Mouse (Mus musculus) stomach, embryonic 15.5 days (tissue): Measurements from ENCODE around the gene Hist1h1t. TPM values are rescaled to one million over a fixed set of nuclear protein-coding genes. Genes with fewer than 3 reads are reported as not detected.
A peak's percentile ranks its signal among the peaks of the same experiment; 100 is the strongest.
"Not testable (repeated sequence)": the region's sequence is repeated elsewhere in the genome, so short reads cannot be mapped to it uniquely, and the experiment has no call there.

ENCODE experiments used
- ATAC-seq: fragments of 200-750 bp; cut with Nextera tagmentation; 2 replicates; pipeline ENCODE4 v1.8.0; 2017; ENCODE audit warnings: low read depth, moderate number of reproducible peaks, moderate TSS enrichment; ENCODE audit not compliant: insufficient read depth, low FRiP score
- H3K27ac ChIP-seq: fragments of 300-500 bp; sonication (generic); 2 replicates; pipeline ENCODE4 v1.5.1; 2015; ENCODE audit warnings: mild to moderate bottlenecking, inconsistent platforms
- H3K27me3 ChIP-seq: fragments of 300-500 bp; sonication (generic); replicated peaks from 2 replicates; pipeline ENCODE4 v1.6.1; 2015; ENCODE audit warnings: inconsistent platforms
- H3K36me3 ChIP-seq: fragments of 300-500 bp; sonication (generic); 2 replicates; pipeline ENCODE4 v1.6.1; 2015; ENCODE audit warnings: inconsistent platforms
- H3K4me1 ChIP-seq: fragments of 300-500 bp; sonication (generic); 2 replicates; pipeline ENCODE4 v1.6.1; 2015; ENCODE audit warnings: inconsistent platforms
- H3K4me2 ChIP-seq: fragments of 300-500 bp; sonication (generic); 2 replicates; pipeline ENCODE4 v1.6.1; 2015; ENCODE audit warnings: mild to moderate bottlenecking, inconsistent platforms
- H3K4me3 ChIP-seq: fragments of 300-500 bp; sonication (generic); replicated peaks from 2 replicates; pipeline ENCODE4 v1.5.1; 2015; ENCODE audit warnings: inconsistent platforms
- H3K9ac ChIP-seq: fragments of 300-500 bp; sonication (generic); 2 replicates; pipeline ENCODE4 v1.6.1; 2015; ENCODE audit warnings: inconsistent platforms
- H3K9me3 ChIP-seq: fragments of 300-500 bp; sonication (generic); 2 replicates; pipeline ENCODE4 v1.6.1; 2016; ENCODE audit warnings: inconsistent platforms
- WGBS: fragments of 180-500 bp; shearing (Covaris S2); methylation state at CpG from one replicate; pipeline ENCODE4 v1.1.7; 2015; 5-methylcytosine and 5-hydroxymethylcytosine counted together
- polyA plus RNA-seq: library from polyadenylated mRNA; unstranded; fragments of >200 nt; fragmentation: Nextera tagmentation; extraction: Ambion mirVana; gene quantifications from 2 replicates; pipeline ENCODE4 v1.2.1, GENCODE M21; 2015

The Hist1h1t gene
- polyA plus RNA-seq, 1 experiment from 2014 or later = 0.19 TPM

- Histone ChIP-seq H3K9me3 (no peaks in the 10 kb centered on the region), H3K36me3 (no peaks in the 10 kb centered on the region), H3K27ac (no peak overlapping the region), H3K9ac (no peak overlapping the region), H3K27me3 (no peaks in the 10 kb centered on the region), H3K4me1 (peaks cover 4% of the 10 kb centered on the region; the same call in 1 of the 2 replicates), H3K4me2 (no peak overlapping the region), H3K4me3 (no peak overlapping the region)
- WGBS = 73% methylated on average over 4 of the region's 4 CpGs
- no peak for ATAC-seq
Observed at GRCm38 (mm10) chr13:23702220-23702619, 6.6 kb downstream of the Hist1h1t start.

GRCm38 (mm10) chr13:23702801-23703200 is 7.2 kb downstream of the Hist1h1t start:
- not testable (repeated sequence) for ATAC-seq, H3K4me1 ChIP-seq, H3K27me3 ChIP-seq, H3K9ac ChIP-seq, H3K9me3 ChIP-seq, H3K4me3 ChIP-seq, H3K4me2 ChIP-seq, H3K27ac ChIP-seq, H3K36me3 ChIP-seq
- WGBS = 75% methylated on average over 2 of the region's 2 CpGs

GRCm38 (mm10) chr13:23705751-23706356 is 10.2 kb downstream of the Hist1h1t start:
- Histone ChIP-seq H3K9ac (no peak overlapping the region), H3K27ac (no peak overlapping the region), H3K4me3 (no peak overlapping the region), H3K4me1 (peaks cover 3% of the 10 kb centered on the region; the same call in 1 of the 2 replicates), H3K27me3 (no peaks in the 10 kb centered on the region), H3K36me3 (no peaks in the 10 kb centered on the region), H3K9me3 (no peaks in the 10 kb centered on the region), H3K4me2 (no peak overlapping the region)
- ATAC-seq = no peak
- 86% methylated on average over 7 of the region's 7 CpGs for WGBS

- ATAC-seq = no peak
- no peak overlapping the region for H3K4me3 ChIP-seq
- no peaks in the 10 kb centered on the region for H3K27me3 ChIP-seq
- H3K27ac ChIP-seq = no peak overlapping the region
- H3K4me2 ChIP-seq = no peak overlapping the region
- H3K36me3 ChIP-seq = no peaks in the 10 kb centered on the region
- H3K9ac ChIP-seq = no peak overlapping the region
- no peaks in the 10 kb centered on the region for H3K4me1 ChIP-seq
- 90% methylated on average over 12 of the region's 12 CpGs for WGBS
- H3K9me3 ChIP-seq = no peaks in the 10 kb centered on the region
Observed at GRCm38 (mm10) chr13:23706771-23707170, 11.2 kb downstream of the Hist1h1t start.

GRCm38 (mm10) chr13:23708041-23708440 is 12.4 kb downstream of the Hist1h1t start:
- no peak overlapping the region for H3K4me2 ChIP-seq
- no peak overlapping the region for H3K27ac ChIP-seq
- ATAC-seq = no peak
- H3K9ac ChIP-seq = no peak overlapping the region
- H3K4me1 ChIP-seq = no peaks in the 10 kb centered on the region
- no peaks in the 10 kb centered on the region for H3K9me3 ChIP-seq
- H3K36me3 ChIP-seq = no peaks in the 10 kb centered on the region
- no peaks in the 10 kb centered on the region for H3K27me3 ChIP-seq
- 84% methylated on average over 4 of the region's 4 CpGs for WGBS
- H3K4me3 ChIP-seq = no peak overlapping the region

- Histone ChIP-seq H3K9me3 (no peaks in the 10 kb centered on the region), H3K4me1 (no peaks in the 10 kb centered on the region), H3K9ac (no peak overlapping the region), H3K4me3 (no peak overlapping the region), H3K27ac (no peak overlapping the region), H3K27me3 (no peaks in the 10 kb centered on the region), H3K36me3 (no peaks in the 10 kb centered on the region), H3K4me2 (no peak overlapping the region)
- no peak for ATAC-seq
- 64% methylated on average over 4 of the region's 4 CpGs for whole genome bisulfite sequencing
Observed at GRCm38 (mm10) chr13:23708654-23709053, 13.0 kb downstream of the Hist1h1t start.

GRCm38 (mm10) chr13:23709714-23710373 is 14.2 kb downstream of the Hist1h1t start:
- H3K27ac ChIP-seq = no peak overlapping the region
- H3K27me3 ChIP-seq = no peaks in the 10 kb centered on the region
- H3K4me3 ChIP-seq = peak overlapping the region; percentile 45
- no peaks in the 10 kb centered on the region for H3K4me1 ChIP-seq
- H3K9ac ChIP-seq = peak overlapping the region; percentile 16; the same call in 1 of the 2 replicates
- no peaks in the 10 kb centered on the region for H3K9me3 ChIP-seq
- no peak for ATAC-seq
- WGBS = 26% methylated on average over 15 of the region's 15 CpGs
- no peaks in the 10 kb centered on the region for H3K36me3 ChIP-seq
- peak overlapping the region; percentile 66 for H3K4me2 ChIP-seq

- 0 out of 2 replicates have a peak within 1 kb of the TSS, but pooled peaks have one; percentile 1 for H3K27ac ChIP-seq
- ATAC-seq = no peak; the same call in 1 of the 2 replicates
- peak within 1 kb of the TSS; percentile 45 for H3K4me3 ChIP-seq
- no peaks in the 10 kb centered on the region for H3K9me3 ChIP-seq
- peak within 1 kb of the TSS; percentile 66 for H3K4me2 ChIP-seq
- H3K4me1 ChIP-seq = no peaks in the 10 kb centered on the region
- H3K9ac ChIP-seq = peak within 1 kb of the TSS; percentile 16; the same call in 1 of the 2 replicates
- H3K27me3 ChIP-seq = no peaks in the 10 kb centered on the region
- 4% methylated on average over 17 of the region's 17 CpGs for WGBS
- H3K36me3 ChIP-seq = no peaks in the 10 kb centered on the region
Observed at GRCm38 (mm10) chr13:23710374-23711089, 14.9 kb downstream of the Hist1h1t start, which contains the start of gene Hfe. Gene Hfe (minus strand): TSS chr13:23710854.

GRCm38 (mm10) chr13:23716261-23717042 is 20.8 kb downstream of the Hist1h1t start:
- H3K4me3 ChIP-seq = no peak overlapping the region
- H3K4me2 ChIP-seq = no peak overlapping the region
- H3K9me3 ChIP-seq = no peaks in the 10 kb centered on the region
- ATAC-seq = no peak
- H3K4me1 ChIP-seq = no peaks in the 10 kb centered on the region
- H3K27ac ChIP-seq = no peak overlapping the region
- H3K36me3 ChIP-seq = no peaks in the 10 kb centered on the region
- H3K27me3 ChIP-seq = no peaks in the 10 kb centered on the region
- no peak overlapping the region for H3K9ac ChIP-seq
- 80% methylated on average over 5 of the region's 5 CpGs for WGBS

- Histone ChIP-seq H3K4me2 (no peak overlapping the region), H3K9me3 (no peaks in the 10 kb centered on the region), H3K27ac (no peak overlapping the region), H3K27me3 (no peaks in the 10 kb centered on the region), H3K4me3 (no peak overlapping the region), H3K9ac (no peak overlapping the region), H3K36me3 (no peaks in the 10 kb centered on the region), H3K4me1 (no peaks in the 10 kb centered on the region)
- 50% methylated on average over 11 of the region's 11 CpGs for WGBS
- no peak for ATAC-seq
Observed at GRCm38 (mm10) chr13:23717176-23717575, 21.6 kb downstream of the Hist1h1t start.

GRCm38 (mm10) chr13:23717593-23718245 is 22.1 kb downstream of the Hist1h1t start:
- H3K9ac ChIP-seq, ATAC-seq, H3K27me3 ChIP-seq, H3K9me3 ChIP-seq, H3K36me3 ChIP-seq, H3K4me2 ChIP-seq, H3K27ac ChIP-seq, H3K4me3 ChIP-seq, H3K4me1 ChIP-seq: not testable (repeated sequence)
- 20% methylated on average over 2 of the region's 2 CpGs for WGBS
